ENCODE assay signal across 10 mouse cellular contexts in genomic region chr17:32634242-32634971, GRCm38 (mm10). TPM values are rescaled to one million over a fixed set of nuclear protein-coding genes. Genes with fewer than 3 reads are reported as not detected.
DNase-seq lines count a peak whose midpoint lies in the region; ATAC-seq and TF ChIP-seq lines count a peak whose summit lies in the region.
"Not testable (repeated sequence)": the region's sequence is repeated elsewhere in the genome, so short reads cannot be mapped to it uniquely, and the experiment has no call there.
"Had no signal": no experiment of that assay in that cellular context is flagged by ENCODE, and none has a peak within 500 bp of the region (broad histone marks: within the 10 kb centered on the region; RNA-seq: fewer than 3 reads in every experiment).

No protein-coding gene starts in this region.

- not testable (repeated sequence) for DNase-seq in gastrocnemius, adult 2 months; kidney, postnatal 0 days (ENCODE audit: low spot score)
- peak; percentile 2 for DNase-seq in right cerebral cortex, postnatal 4 days

- not testable (repeated sequence) for H3K27me3 ChIP-seq in embryonic facial prominence, embryonic 13.5 days; hindbrain, embryonic 12.5 days; kidney, postnatal 0 days (ENCODE audit: insufficient read depth, low read length); liver, embryonic 15.5 days; midbrain, embryonic 12.5 days

- H3K9me3 ChIP-seq in embryonic facial prominence, embryonic 13.5 days; hindbrain, embryonic 12.5 days (replicated peaks); kidney, postnatal 0 days (replicated peaks; ENCODE audit: low read length); liver, embryonic 15.5 days (replicated peaks); midbrain, embryonic 12.5 days: not testable (repeated sequence)

- not testable (repeated sequence) for H3K27ac ChIP-seq in embryonic facial prominence, embryonic 13.5 days; gastrocnemius, adult 2 months; hindbrain, embryonic 12.5 days; kidney, postnatal 0 days; liver, embryonic 15.5 days (replicated peaks); midbrain, embryonic 12.5 days (replicated peaks)

- peak overlapping the region; percentile 66 for H3K9ac ChIP-seq in embryonic facial prominence, embryonic 13.5 days
- peak overlapping the region; percentile 54 for H3K9ac ChIP-seq in hindbrain, embryonic 12.5 days
- peak overlapping the region; percentile 35; the same call in 1 of the 2 replicates for H3K9ac ChIP-seq in kidney, postnatal 0 days (ENCODE audit: low read depth, low read length)
- not testable (repeated sequence) for H3K9ac ChIP-seq in liver, embryonic 15.5 days
- peak overlapping the region; percentile 49 for H3K9ac ChIP-seq in midbrain, embryonic 12.5 days (replicated peaks)

- intact Hi-C loops in gastrocnemius, adult 2 months (cut with DNase I): loop anchor here (10.0 kb wide), 1 partner anchor 90 kb away; no protein-coding TSS in a partner anchor

- not testable (repeated sequence) for H3K36me3 ChIP-seq in embryonic facial prominence, embryonic 13.5 days; hindbrain, embryonic 12.5 days; kidney, postnatal 0 days (ENCODE audit: insufficient read depth, low read length); liver, embryonic 15.5 days (replicated peaks); midbrain, embryonic 12.5 days

- ATAC-seq in embryonic facial prominence, embryonic 13.5 days (ENCODE audit: insufficient number of reproducible peaks, insufficient read depth, low FRiP score, low TSS enrichment, low read depth): 0 out of 2 replicates have a peak, but pooled peaks have one; percentile 43
- ATAC-seq in hindbrain, embryonic 12.5 days (ENCODE audit: low FRiP score): peak; percentile 48; the same call in 1 of the 2 replicates
- not testable (repeated sequence) for ATAC-seq in kidney, postnatal 0 days (replicated peaks; ENCODE audit: low FRiP score, low read depth); liver, embryonic 15.5 days (ENCODE audit: insufficient read depth)
- ATAC-seq in midbrain, embryonic 12.5 days (ENCODE audit: low FRiP score, low read depth): peak; percentile 23; the same call in 1 of the 2 replicates

- H3K4me1 ChIP-seq in embryonic facial prominence, embryonic 13.5 days; hindbrain, embryonic 12.5 days; kidney, postnatal 0 days (replicated peaks; ENCODE audit: insufficient read depth, low read length); liver, embryonic 15.5 days (replicated peaks); midbrain, embryonic 12.5 days: not testable (repeated sequence)

- not testable (repeated sequence) for TF ChIP-seq CTCF in gastrocnemius, adult 2 months (IDR thresholded peaks at IDR 0.05); kidney, postnatal 0 days (IDR thresholded peaks at IDR 0.05; ENCODE audit: low read depth)

- H3K4me3 ChIP-seq in embryonic facial prominence, embryonic 13.5 days: peak overlapping the region; percentile 41
- peak overlapping the region; percentile 54 for H3K4me3 ChIP-seq in gastrocnemius, adult 2 months
- peak overlapping the region; percentile 39 for H3K4me3 ChIP-seq in hindbrain, embryonic 12.5 days
- H3K4me3 ChIP-seq in kidney, postnatal 0 days (replicated peaks; ENCODE audit: low read depth, low read length): peak overlapping the region; percentile 18; the same call in 1 of the 2 replicates
- H3K4me3 ChIP-seq in liver, embryonic 15.5 days (replicated peaks): 0 out of 2 replicates have a peak overlapping the region, but pooled peaks have one; percentile 23
- peak overlapping the region; percentile 43 for H3K4me3 ChIP-seq in midbrain, embryonic 12.5 days

- peak overlapping the region; percentile 70 for H3K4me2 ChIP-seq in embryonic facial prominence, embryonic 13.5 days
- H3K4me2 ChIP-seq in hindbrain, embryonic 12.5 days (replicated peaks): peak overlapping the region; percentile 57
- H3K4me2 ChIP-seq in kidney, postnatal 0 days (ENCODE audit: low read length): peak overlapping the region; percentile 56
- peak overlapping the region; percentile 53 for H3K4me2 ChIP-seq in liver, embryonic 15.5 days
- H3K4me2 ChIP-seq in midbrain, embryonic 12.5 days (replicated peaks): peak overlapping the region; percentile 57

- 86% methylated on average over 9 of the region's 9 CpGs for WGBS in embryonic facial prominence, embryonic 13.5 days
- WGBS in hindbrain, embryonic 12.5 days: 87% methylated on average over 9 of the region's 9 CpGs
- WGBS in kidney, postnatal 0 days: 85% methylated on average over 9 of the region's 9 CpGs
- WGBS in liver, embryonic 15.5 days (ENCODE audit: insufficient replicate concordance): 70% methylated on average over 9 of the region's 9 CpGs
- 90% methylated on average over 9 of the region's 9 CpGs for WGBS in midbrain, embryonic 12.5 days

RNA-seq across cellular contexts. Expression of gene Cyp4f37, which starts 13.3 kb away (rescaled TPM):
- polyA plus RNA-seq in embryonic facial prominence, embryonic 13.5 days (2015; fragmentation: Nextera tagmentation; extraction: Ambion mirVana): not detected in 2 replicates
- total RNA-seq in gastrocnemius, adult 2 months (2021): not detected
- polyA plus RNA-seq in hindbrain, embryonic 12.5 days (2016; fragmentation: Nextera tagmentation; extraction: Ambion mirVana): not detected in 2 replicates
- polyA plus RNA-seq in kidney, postnatal 0 days (2015; fragmentation: Nextera tagmentation; extraction: Ambion mirVana): not detected in 2 replicates
- polyA plus RNA-seq in liver, embryonic 15.5 days (2015; fragmentation: Nextera tagmentation; extraction: Ambion mirVana): not detected in 2 replicates
- 1.1 TPM in 1 of 2 replicates, not detected in the other for polyA plus RNA-seq in midbrain, embryonic 12.5 days (2016; fragmentation: Nextera tagmentation; extraction: Ambion mirVana)
- total RNA-seq: gastrocnemius, postnatal 10 days; heart, postnatal 36 days had no signal
- polyA plus RNA-seq: G1E had no signal

RNA-seq across cellular contexts. Expression of gene Cyp4f40, which starts 24.3 kb away (rescaled TPM):
- polyA plus RNA-seq in embryonic facial prominence, embryonic 13.5 days (2015; fragmentation: Nextera tagmentation; extraction: Ambion mirVana): not detected in 2 replicates
- total RNA-seq in gastrocnemius, adult 2 months (2021): not detected
- polyA plus RNA-seq in hindbrain, embryonic 12.5 days (2016; fragmentation: Nextera tagmentation; extraction: Ambion mirVana): not detected in 2 replicates
- 0.05 TPM in 1 of 2 replicates, not detected in the other for polyA plus RNA-seq in kidney, postnatal 0 days (2015; fragmentation: Nextera tagmentation; extraction: Ambion mirVana)
- polyA plus RNA-seq in liver, embryonic 15.5 days (2015; fragmentation: Nextera tagmentation; extraction: Ambion mirVana): not detected in 2 replicates
- polyA plus RNA-seq in midbrain, embryonic 12.5 days (2016; fragmentation: Nextera tagmentation; extraction: Ambion mirVana): not detected in 2 replicates
- total RNA-seq: gastrocnemius, postnatal 10 days; heart, postnatal 36 days had no signal
- polyA plus RNA-seq: G1E had no signal

RNA-seq across cellular contexts. Expression of gene Cyp4f15, which starts 51.0 kb away (rescaled TPM):
- polyA plus RNA-seq in embryonic facial prominence, embryonic 13.5 days (2015; fragmentation: Nextera tagmentation; extraction: Ambion mirVana): 0.45 and 1.1 TPM in 2 replicates
- not detected for total RNA-seq in gastrocnemius, adult 2 months (2021)
- 0.53 and 0.99 TPM in 2 replicates for polyA plus RNA-seq in hindbrain, embryonic 12.5 days (2016; fragmentation: Nextera tagmentation; extraction: Ambion mirVana)
- 0.39 and 0.47 TPM in 2 replicates for polyA plus RNA-seq in kidney, postnatal 0 days (2015; fragmentation: Nextera tagmentation; extraction: Ambion mirVana)
- polyA plus RNA-seq in liver, embryonic 15.5 days (2015; fragmentation: Nextera tagmentation; extraction: Ambion mirVana): 6.5 and 7.5 TPM in 2 replicates
- polyA plus RNA-seq in midbrain, embryonic 12.5 days (2016; fragmentation: Nextera tagmentation; extraction: Ambion mirVana): 0.40 and 0.80 TPM in 2 replicates
- total RNA-seq: G1E; gastrocnemius, postnatal 10 days; heart, postnatal 36 days had no signal
- polyA plus RNA-seq: G1E had no signal
